Mouse (Mus musculus): Measurements from ENCODE around the gene Sit1.

DNA sequence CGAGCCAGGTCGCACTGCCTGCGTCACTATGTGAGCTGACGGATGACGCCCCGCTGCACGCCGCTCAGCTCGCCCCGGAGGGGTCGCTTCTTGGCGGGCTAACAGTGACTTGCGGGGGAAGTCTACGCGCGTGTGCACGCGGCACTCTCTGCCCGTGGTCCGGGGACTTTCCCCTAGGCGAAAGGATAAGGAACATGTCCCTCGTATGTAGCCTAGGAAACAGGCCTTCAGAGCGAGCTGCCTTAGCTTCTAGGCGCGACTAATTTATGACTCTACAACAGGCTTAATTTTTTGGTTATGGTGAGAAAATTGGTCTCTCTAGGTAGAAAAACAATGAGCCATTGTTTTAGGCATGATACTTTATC, 9.3 kb upstream of the Sit1 start, which contains the start of gene Ccdc107:
- TF ChIP-seq TAL1 (IDR thresholded peaks at IDR 0.05; ENCODE audit: low read length) (no peak), GATA1 (IDR thresholded peaks at IDR 0.05; ENCODE audit: low read length) (no peak)

Measured in erythroblast, embryonic 14.5 days (primary cell).